Mouse (Mus musculus): ENCODE measurements around the gene Pnpla2. TPM values are rescaled to one million over a fixed set of nuclear protein-coding genes. Genes with fewer than 3 reads are reported as not detected.

Gene Pnpla2
- polyA plus RNA-seq, 1 experiment from 2014 or later: 45.7 TPM

- Histone ChIP-seq H3K4me3 (ENCODE audit: low read length) (no peak overlapping the region), H3K36me3 (ENCODE audit: control insufficient read depth, insufficient read depth, low read length) (peaks cover 5% of the 10 kb centered on the region; the same call in 1 of the 2 replicates), H3K9me3 (ENCODE audit: control insufficient read depth, low read length) (no peaks in the 10 kb centered on the region), H3K9ac (ENCODE audit: low read depth, low read length) (no peak overlapping the region), H3K4me1 (ENCODE audit: control insufficient read depth, insufficient read depth, low read length) (no peaks in the 10 kb centered on the region), H3K27ac (ENCODE audit: low read length) (no peak overlapping the region), H3K27me3 (replicated peaks; ENCODE audit: control insufficient read depth, insufficient read depth, low read length) (no peaks in the 10 kb centered on the region), H3K4me2 (ENCODE audit: low read depth, low read length) (no peak overlapping the region)
- ATAC-seq: no peak
- 81% methylated on average over 4 of the region's 4 CpGs for WGBS
Measured at GRCm38 (mm10) chr7:141495940-141496339, 40.9 kb downstream of the Pnpla2 start.

DNA sequence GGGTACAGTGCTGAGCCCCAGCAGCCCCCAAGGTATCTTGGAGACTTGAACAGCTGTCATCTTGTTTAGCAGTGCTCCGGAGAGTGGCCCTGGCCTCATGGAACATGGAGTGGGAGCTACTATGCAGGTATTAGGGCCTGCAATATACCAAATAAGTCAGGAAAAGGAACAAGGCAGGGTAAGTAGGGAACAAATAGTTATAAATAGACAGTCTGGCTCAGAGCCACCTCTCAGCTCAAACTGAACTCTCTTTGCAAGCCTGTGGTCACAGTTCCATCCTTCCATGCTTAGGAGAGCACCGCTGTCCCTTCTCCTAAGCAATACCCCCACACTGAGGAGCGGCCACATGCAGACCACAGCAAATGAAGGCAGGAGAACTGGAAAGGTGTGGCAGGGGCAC is 42.6 kb downstream of the Pnpla2 start:
- ATAC-seq: no peak
- H3K36me3 ChIP-seq (ENCODE audit: control insufficient read depth, insufficient read depth, low read length): peaks cover 5% of the 10 kb centered on the region; the same call in 1 of the 2 replicates
- no peak overlapping the region for H3K4me2 ChIP-seq (ENCODE audit: low read depth, low read length)
- H3K9ac ChIP-seq (ENCODE audit: low read depth, low read length): no peak overlapping the region
- no peak overlapping the region for H3K4me3 ChIP-seq (ENCODE audit: low read length)
- no peaks in the 10 kb centered on the region for H3K9me3 ChIP-seq (ENCODE audit: control insufficient read depth, low read length)
- no peaks in the 10 kb centered on the region for H3K4me1 ChIP-seq (ENCODE audit: control insufficient read depth, insufficient read depth, low read length)
- no peaks in the 10 kb centered on the region for H3K27me3 ChIP-seq (replicated peaks; ENCODE audit: control insufficient read depth, insufficient read depth, low read length)
- no peak overlapping the region for H3K27ac ChIP-seq (ENCODE audit: low read length)
- 94% methylated on average over 3 of the region's 3 CpGs for WGBS

- H3K4me2 ChIP-seq (ENCODE audit: low read depth, low read length): no peak overlapping the region
- no peaks in the 10 kb centered on the region for H3K36me3 ChIP-seq (ENCODE audit: control insufficient read depth, insufficient read depth, low read length)
- no peak for ATAC-seq
- no peaks in the 10 kb centered on the region for H3K9me3 ChIP-seq (ENCODE audit: control insufficient read depth, low read length)
- no peaks in the 10 kb centered on the region for H3K27me3 ChIP-seq (replicated peaks; ENCODE audit: control insufficient read depth, insufficient read depth, low read length)
- peaks cover 7% of the 10 kb centered on the region for H3K4me1 ChIP-seq (ENCODE audit: control insufficient read depth, insufficient read depth, low read length)
- WGBS: 84% methylated on average over 7 of the region's 7 CpGs
- H3K9ac ChIP-seq (ENCODE audit: low read depth, low read length): no peak overlapping the region
- H3K4me3 ChIP-seq (ENCODE audit: low read length): no peak overlapping the region
- H3K27ac ChIP-seq (ENCODE audit: low read length): no peak overlapping the region
Measured at GRCm38 (mm10) chr7:141501820-141502555, 47.0 kb downstream of the Pnpla2 start.

GRCm38 (mm10) chr7:141502556-141502905 is 47.5 kb downstream of the Pnpla2 start:
- no peak for ATAC-seq
- 94% methylated on average over 5 of the region's 5 CpGs for WGBS
- no peak overlapping the region for H3K4me2 ChIP-seq (ENCODE audit: low read depth, low read length)

DNA sequence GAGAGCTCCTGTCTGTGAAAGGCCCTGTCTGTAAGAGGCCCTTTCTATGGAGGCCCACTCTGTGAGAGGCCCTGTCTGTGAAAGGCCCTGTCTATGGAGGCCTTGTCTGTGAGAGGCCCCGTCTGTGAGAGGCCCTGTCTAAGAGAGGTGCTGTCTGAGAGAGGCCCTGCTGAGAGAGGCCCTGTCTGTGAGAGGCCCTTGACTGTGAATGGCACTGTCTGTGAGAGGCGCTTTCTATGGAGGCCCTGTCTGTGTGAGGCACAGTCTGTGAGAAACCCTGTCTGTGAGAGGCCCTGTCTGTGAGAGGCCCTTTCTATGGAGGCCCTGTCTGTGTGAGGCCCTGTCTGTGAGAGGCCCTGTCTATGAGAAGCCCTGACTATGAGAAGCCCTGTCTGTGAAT is 51.3 kb downstream of the Pnpla2 start:
- Histone ChIP-seq H3K36me3 (ENCODE audit: control insufficient read depth, insufficient read depth, low read length) (0 out of 2 replicates have a peak, but pooled peaks cover 6% of the 10 kb centered on the region), H3K9me3 (ENCODE audit: control insufficient read depth, low read length) (no peaks in the 10 kb centered on the region), H3K4me2 (ENCODE audit: low read depth, low read length) (no peak overlapping the region), H3K27ac (ENCODE audit: low read length) (no peak overlapping the region), H3K9ac (ENCODE audit: low read depth, low read length) (no peak overlapping the region), H3K27me3 (replicated peaks; ENCODE audit: control insufficient read depth, insufficient read depth, low read length) (no peaks in the 10 kb centered on the region), H3K4me1 (ENCODE audit: control insufficient read depth, insufficient read depth, low read length) (peaks cover 10% of the 10 kb centered on the region), H3K4me3 (ENCODE audit: low read length) (no peak overlapping the region)
- WGBS: 80% methylated on average over 2 of the region's 2 CpGs
- ATAC-seq: no peak

More at GRCm38 (mm10) chr7:141502556-141502905, 47.5 kb downstream of the Pnpla2 start:
- Histone ChIP-seq H3K4me3 (ENCODE audit: low read length) (no peak overlapping the region), H3K9ac (ENCODE audit: low read depth, low read length) (no peak overlapping the region), H3K27me3 (replicated peaks; ENCODE audit: control insufficient read depth, insufficient read depth, low read length) (no peaks in the 10 kb centered on the region), H3K36me3 (ENCODE audit: control insufficient read depth, insufficient read depth, low read length) (no peaks in the 10 kb centered on the region), H3K27ac (ENCODE audit: low read length) (no peak overlapping the region), H3K4me1 (ENCODE audit: control insufficient read depth, insufficient read depth, low read length) (peaks cover 7% of the 10 kb centered on the region), H3K9me3 (ENCODE audit: control insufficient read depth, low read length) (no peaks in the 10 kb centered on the region)

GRCm38 (mm10) chr7:141508160-141508559 is 53.2 kb downstream of the Pnpla2 start:
- no peaks in the 10 kb centered on the region for H3K27me3 ChIP-seq (replicated peaks; ENCODE audit: control insufficient read depth, insufficient read depth, low read length)
- peak overlapping the region; percentile 74 for H3K27ac ChIP-seq (ENCODE audit: low read length)
- peaks cover 10% of the 10 kb centered on the region for H3K4me1 ChIP-seq (ENCODE audit: control insufficient read depth, insufficient read depth, low read length)
- ATAC-seq: peak; percentile 89
- H3K9ac ChIP-seq (ENCODE audit: low read depth, low read length): no peak overlapping the region
- no peaks in the 10 kb centered on the region for H3K9me3 ChIP-seq (ENCODE audit: control insufficient read depth, low read length)
- H3K4me3 ChIP-seq (ENCODE audit: low read length): no peak overlapping the region
- H3K4me2 ChIP-seq (ENCODE audit: low read depth, low read length): no peak overlapping the region
- 0 out of 2 replicates have a peak, but pooled peaks cover 6% of the 10 kb centered on the region for H3K36me3 ChIP-seq (ENCODE audit: control insufficient read depth, insufficient read depth, low read length)

DNA sequence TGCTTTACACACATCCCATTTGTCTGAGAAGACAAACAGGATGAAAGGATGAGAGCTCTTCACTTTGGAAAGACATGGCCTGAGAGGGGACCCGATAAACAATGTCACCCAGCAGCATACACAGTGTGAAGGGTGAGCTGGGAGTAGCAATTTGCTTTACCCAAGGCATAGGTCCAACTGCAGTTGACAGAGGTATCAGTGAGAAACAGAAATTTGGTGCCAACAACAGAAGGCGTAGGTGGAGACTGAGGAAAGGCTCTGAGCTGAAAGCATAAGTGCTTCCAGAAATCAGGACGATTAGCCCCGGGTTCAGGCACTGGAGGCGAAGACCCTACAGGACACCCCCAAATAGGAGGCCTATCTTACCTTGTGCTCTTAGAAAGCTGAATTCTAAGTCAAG is 55.2 kb downstream of the Pnpla2 start:
- Histone ChIP-seq H3K36me3 (ENCODE audit: control insufficient read depth, insufficient read depth, low read length) (0 out of 2 replicates have a peak, but pooled peaks cover 6% of the 10 kb centered on the region), H3K4me3 (ENCODE audit: low read length) (no peak overlapping the region), H3K9ac (ENCODE audit: low read depth, low read length) (no peak overlapping the region), H3K27me3 (replicated peaks; ENCODE audit: control insufficient read depth, insufficient read depth, low read length) (no peaks in the 10 kb centered on the region), H3K4me1 (ENCODE audit: control insufficient read depth, insufficient read depth, low read length) (peaks cover 10% of the 10 kb centered on the region), H3K4me2 (ENCODE audit: low read depth, low read length) (no peak overlapping the region), H3K27ac (ENCODE audit: low read length) (no peak overlapping the region), H3K9me3 (ENCODE audit: control insufficient read depth, low read length) (no peaks in the 10 kb centered on the region)
- ATAC-seq: no peak
- WGBS: 83% methylated on average over 5 of the region's 5 CpGs

Other genes with a start within 250 kb of the Pnpla2 start
- 4.0 TPM in 2 replicates for gene Lmntd2, start 241.1 kb upstream of the Pnpla2 start, polyA plus RNA-seq (2015; fragmentation: Nextera tagmentation; extraction: Ambion mirVana)
- 75.6 and 77.5 TPM in 2 replicates for gene Rassf7, start 239.3 kb upstream of the Pnpla2 start, polyA plus RNA-seq (2015; fragmentation: Nextera tagmentation; extraction: Ambion mirVana)
- gene Phrf1, start 226.4 kb upstream of the Pnpla2 start, polyA plus RNA-seq (2015; fragmentation: Nextera tagmentation; extraction: Ambion mirVana): 55.2 and 56.7 TPM in 2 replicates
- gene Irf7, start 188.7 kb upstream of the Pnpla2 start, polyA plus RNA-seq (2015; fragmentation: Nextera tagmentation; extraction: Ambion mirVana): 6.5 and 9.1 TPM in 2 replicates
- 167 and 234 TPM in 2 replicates for gene Cdhr5, start 178.4 kb upstream of the Pnpla2 start, polyA plus RNA-seq (2015; fragmentation: Nextera tagmentation; extraction: Ambion mirVana)
- gene Sct, start 176.1 kb upstream of the Pnpla2 start, polyA plus RNA-seq (2015; fragmentation: Nextera tagmentation; extraction: Ambion mirVana): 304 and 334 TPM in 2 replicates
- gene Drd4, start 163.2 kb upstream of the Pnpla2 start, polyA plus RNA-seq (2015; fragmentation: Nextera tagmentation; extraction: Ambion mirVana): 0.23 and 0.48 TPM in 2 replicates
- 61.0 and 64.4 TPM in 2 replicates for gene Deaf1, start 127.5 kb upstream of the Pnpla2 start, polyA plus RNA-seq (2015; fragmentation: Nextera tagmentation; extraction: Ambion mirVana)
- 32.4 and 34.2 TPM in 2 replicates for gene Tmem80, start 127.5 kb upstream of the Pnpla2 start, polyA plus RNA-seq (2015; fragmentation: Nextera tagmentation; extraction: Ambion mirVana)
- 191 and 214 TPM in 2 replicates for gene Eps8l2, start 116.3 kb upstream of the Pnpla2 start, polyA plus RNA-seq (2015; fragmentation: Nextera tagmentation; extraction: Ambion mirVana)
- 567 and 582 TPM in 2 replicates for gene Taldo1, start 63.0 kb upstream of the Pnpla2 start, polyA plus RNA-seq (2015; fragmentation: Nextera tagmentation; extraction: Ambion mirVana)
- 47.5 and 48.2 TPM in 2 replicates for gene Gatd1, start 41.1 kb upstream of the Pnpla2 start, polyA plus RNA-seq (2015; fragmentation: Nextera tagmentation; extraction: Ambion mirVana)
- 3.2 and 4.0 TPM in 2 replicates for gene Cend1, start 25.7 kb upstream of the Pnpla2 start, polyA plus RNA-seq (2015; fragmentation: Nextera tagmentation; extraction: Ambion mirVana)
- 34.6 and 37.7 TPM in 2 replicates for gene Slc25a22, start 17.3 kb upstream of the Pnpla2 start, polyA plus RNA-seq (2015; fragmentation: Nextera tagmentation; extraction: Ambion mirVana)
- gene Pidd1, start 11.2 kb upstream of the Pnpla2 start, polyA plus RNA-seq (2015; fragmentation: Nextera tagmentation; extraction: Ambion mirVana): 7.3 and 8.0 TPM in 2 replicates
- gene Rplp2, start 7.8 kb upstream of the Pnpla2 start, polyA plus RNA-seq (2015; fragmentation: Nextera tagmentation; extraction: Ambion mirVana): 1,164 and 1,258 TPM in 2 replicates
- 19.3 and 21.0 TPM in 2 replicates for gene Cracr2b, start 5.9 kb downstream of the Pnpla2 start, polyA plus RNA-seq (2015; fragmentation: Nextera tagmentation; extraction: Ambion mirVana)
- gene Cd151, start 12.2 kb downstream of the Pnpla2 start, polyA plus RNA-seq (2015; fragmentation: Nextera tagmentation; extraction: Ambion mirVana): 30.6 and 30.8 TPM in 2 replicates
- 50.9 and 57.1 TPM in 2 replicates for gene Polr2l, start 19.9 kb downstream of the Pnpla2 start, polyA plus RNA-seq (2015; fragmentation: Nextera tagmentation; extraction: Ambion mirVana)
- gene Tspan4, start 20.0 kb downstream of the Pnpla2 start, polyA plus RNA-seq (2015; fragmentation: Nextera tagmentation; extraction: Ambion mirVana): 58.2 and 59.2 TPM in 2 replicates
- gene Chid1, start 84.7 kb downstream of the Pnpla2 start, polyA plus RNA-seq (2015; fragmentation: Nextera tagmentation; extraction: Ambion mirVana): 69.8 and 76.5 TPM in 2 replicates
- 89.4 and 103 TPM in 2 replicates for gene Ap2a2, start 107.0 kb downstream of the Pnpla2 start, polyA plus RNA-seq (2015; fragmentation: Nextera tagmentation; extraction: Ambion mirVana)
- 0.24 and 0.28 TPM in 2 replicates for gene Muc6, start 200.1 kb downstream of the Pnpla2 start, polyA plus RNA-seq (2015; fragmentation: Nextera tagmentation; extraction: Ambion mirVana)
- gene Muc2, start 235.1 kb downstream of the Pnpla2 start, polyA plus RNA-seq (2015; fragmentation: Nextera tagmentation; extraction: Ambion mirVana): 22.1 and 28.5 TPM in 2 replicates

Data from intestine, embryonic 16.5 days (tissue).